Mouse (Mus musculus) liver, adult 2 months (tissue): ENCODE measurements at regions not wholly inside any gene's neighbourhood (a gene's known extent, or its start where the extent isn't known, plus 50 kb on each side); places are given as distances from the start of the nearest gene placed in this dataset.

ENCODE experiments used
- CTCF ChIP-seq: fragments of 200-500 bp; IDR thresholded peaks from 2 replicates; pipeline ENCODE4 v1.5.1; 2011; ENCODE audit warnings: low read depth, low read length, control low read depth
- POLR2A ChIP-seq: fragments of 200-500 bp; IDR thresholded peaks from 2 replicates; pipeline ENCODE4 v1.6.1; 2011; ENCODE audit warnings: low read length, control low read depth; ENCODE audit not compliant: insufficient read depth; ENCODE audit errors: extremely low read depth

DNA sequence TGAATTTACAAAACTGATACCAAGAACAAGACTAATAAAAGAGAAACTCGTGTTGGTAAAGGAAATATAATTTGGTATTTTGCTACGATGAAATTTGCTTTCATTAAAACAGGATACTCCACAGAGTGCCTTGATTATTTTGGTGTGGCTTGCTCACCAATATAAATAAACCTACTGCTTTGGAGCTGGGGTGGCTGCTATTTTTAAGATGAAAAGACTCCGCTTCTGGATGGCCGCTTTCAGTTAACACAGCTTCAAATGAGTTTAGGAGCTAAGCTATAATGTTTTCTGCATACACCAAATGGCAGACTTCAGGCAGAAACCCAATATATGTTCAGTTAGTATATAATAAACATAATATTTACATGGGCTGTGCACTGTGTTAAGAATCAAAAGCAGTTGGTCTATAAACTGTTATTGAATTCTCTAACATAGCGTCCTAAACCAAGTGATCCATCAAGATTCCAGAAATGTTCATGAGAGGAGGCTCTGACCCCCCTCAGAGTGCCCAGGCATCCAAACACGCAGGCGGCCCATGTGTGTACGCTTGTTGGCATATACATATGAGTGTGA is 215.1 kb upstream of the Pou3f3 start:
- no peak for TF ChIP-seq CTCF
- no peak for TF ChIP-seq POLR2A
